Mouse (Mus musculus): ENCODE results near the gene Cpz.
A peak's percentile ranks its signal among the peaks of the same experiment; 100 is the strongest.

Gene Cpz

GRCm38 (mm10) chr5:35541059-35541790 is 15.7 kb upstream of the Cpz start:
- Histone ChIP-seq H3K27me3 (ENCODE audit: control insufficient read depth, insufficient read depth, low read length, poor library complexity, severe bottlenecking) (no peaks in the 10 kb centered on the region), H3K36me3 (ENCODE audit: control insufficient read depth, insufficient read depth, low read length, poor library complexity, severe bottlenecking) (no peaks in the 10 kb centered on the region)
- DNase-seq (ENCODE audit: low read depth, low spot score), result no peak

- Histone ChIP-seq H3K36me3 (ENCODE audit: control insufficient read depth, insufficient read depth, low read length, poor library complexity, severe bottlenecking) (no peaks in the 10 kb centered on the region), H3K27me3 (ENCODE audit: control insufficient read depth, insufficient read depth, low read length, poor library complexity, severe bottlenecking) (no peaks in the 10 kb centered on the region)
- no peak for DNase-seq (ENCODE audit: low read depth, low spot score)
Measured at GRCm38 (mm10) chr5:35540555-35540954, 15.1 kb upstream of the Cpz start.

- no peak for DNase-seq (ENCODE audit: low read depth, low spot score)
- H3K27me3 ChIP-seq (ENCODE audit: control insufficient read depth, insufficient read depth, low read length, poor library complexity, severe bottlenecking), result no peaks in the 10 kb centered on the region
- no peaks in the 10 kb centered on the region for H3K36me3 ChIP-seq (ENCODE audit: control insufficient read depth, insufficient read depth, low read length, poor library complexity, severe bottlenecking)
Measured at GRCm38 (mm10) chr5:35539576-35539975, 14.1 kb upstream of the Cpz start.

DNA sequence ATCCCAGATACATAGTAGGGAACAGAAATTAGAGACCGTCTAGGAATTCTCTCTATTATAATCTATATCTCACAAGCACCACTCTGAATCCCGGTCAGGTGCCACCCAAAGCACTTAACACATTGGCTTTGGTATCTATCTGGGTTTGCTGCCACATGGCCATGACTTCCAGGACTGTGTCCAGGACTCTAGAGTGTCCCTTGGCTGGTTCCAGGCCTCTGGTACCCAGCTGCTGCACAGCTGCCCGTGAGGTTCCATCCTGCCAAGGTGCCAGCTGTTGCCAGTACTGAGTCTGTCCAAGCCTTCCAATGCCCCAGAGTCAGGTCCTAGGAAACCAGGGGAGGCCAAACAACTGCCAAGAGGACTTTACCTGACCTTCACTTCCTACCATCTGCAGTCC is 12.5 kb upstream of the Cpz start:
- DNase-seq (ENCODE audit: low read depth, low spot score), result no peak
- Histone ChIP-seq H3K27me3 (ENCODE audit: control insufficient read depth, insufficient read depth, low read length, poor library complexity, severe bottlenecking) (no peaks in the 10 kb centered on the region), H3K36me3 (ENCODE audit: control insufficient read depth, insufficient read depth, low read length, poor library complexity, severe bottlenecking) (no peaks in the 10 kb centered on the region)

GRCm38 (mm10) chr5:35537474-35537873 is 12.0 kb upstream of the Cpz start:
- DNase-seq (ENCODE audit: low read depth, low spot score), result no peak
- Histone ChIP-seq H3K27me3 (ENCODE audit: control insufficient read depth, insufficient read depth, low read length, poor library complexity, severe bottlenecking) (no peaks in the 10 kb centered on the region), H3K36me3 (ENCODE audit: control insufficient read depth, insufficient read depth, low read length, poor library complexity, severe bottlenecking) (no peaks in the 10 kb centered on the region)

DNA sequence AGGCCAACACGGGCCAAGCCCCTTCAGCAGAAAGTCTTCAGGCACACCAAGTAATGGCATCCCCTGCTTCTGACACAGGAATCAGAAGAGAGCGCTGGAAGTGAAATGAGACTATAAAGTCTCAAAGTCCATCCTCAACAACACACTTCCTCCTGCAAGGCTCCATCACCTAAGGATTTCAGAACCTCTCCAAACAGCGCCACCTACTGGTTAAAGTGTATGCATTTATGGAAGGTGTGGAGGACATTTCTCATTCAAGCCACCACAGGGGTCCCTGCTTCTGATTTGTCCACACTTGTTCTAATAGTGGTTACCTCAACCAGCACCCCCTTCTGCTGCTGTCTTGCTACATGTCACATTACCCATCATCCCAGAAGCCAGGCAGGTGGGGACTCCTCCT is 10.8 kb upstream of the Cpz start:
- no peaks in the 10 kb centered on the region for H3K36me3 ChIP-seq (ENCODE audit: control insufficient read depth, insufficient read depth, low read length, poor library complexity, severe bottlenecking)
- peak; percentile 17 for DNase-seq (ENCODE audit: low read depth, low spot score)
- H3K27me3 ChIP-seq (ENCODE audit: control insufficient read depth, insufficient read depth, low read length, poor library complexity, severe bottlenecking), result no peaks in the 10 kb centered on the region

DNA sequence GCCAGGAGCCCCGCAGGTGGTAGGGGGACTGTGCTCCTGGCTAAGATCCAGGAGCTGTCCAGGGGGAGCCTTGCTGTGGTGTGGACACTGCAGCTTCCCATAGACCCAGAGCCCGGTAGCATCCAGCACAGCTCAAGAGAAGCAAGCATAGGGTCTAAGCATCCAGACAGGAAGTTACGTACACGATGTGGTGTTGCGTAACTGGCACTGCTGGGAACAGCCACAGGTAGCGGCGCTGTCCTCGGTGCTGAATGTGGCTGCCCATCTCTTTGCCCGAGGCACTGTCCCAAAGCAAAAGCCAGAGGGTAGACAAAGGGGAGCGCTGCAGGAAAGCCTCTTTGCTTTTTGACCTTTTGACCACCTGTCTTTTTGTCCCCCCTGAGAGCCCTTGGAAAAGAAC is 6.1 kb upstream of the Cpz start:
- DNase-seq (ENCODE audit: low read depth, low spot score), result peak; percentile 17
- Histone ChIP-seq H3K36me3 (ENCODE audit: control insufficient read depth, insufficient read depth, low read length, poor library complexity, severe bottlenecking) (no peaks in the 10 kb centered on the region), H3K27me3 (ENCODE audit: control insufficient read depth, insufficient read depth, low read length, poor library complexity, severe bottlenecking) (no peaks in the 10 kb centered on the region)

DNA sequence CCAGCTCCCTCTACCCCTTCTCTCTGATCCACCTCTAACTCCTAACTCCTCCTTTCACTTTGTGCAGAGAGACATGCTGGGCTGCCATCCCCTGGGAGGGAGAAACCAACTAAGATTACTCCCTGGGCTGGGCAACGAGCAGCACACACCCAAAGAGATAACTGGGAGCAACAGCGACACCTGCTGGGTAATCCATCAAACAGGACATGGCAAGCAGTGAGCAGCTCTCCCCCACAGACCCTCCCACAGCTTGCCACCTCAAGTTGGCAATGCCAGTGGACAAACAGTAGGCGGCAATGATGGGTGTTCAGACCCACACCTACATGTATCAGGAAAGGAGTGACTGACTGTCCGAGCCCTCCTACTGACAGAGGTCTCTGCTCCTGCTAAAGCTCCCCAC is 4.9 kb upstream of the Cpz start:
- Histone ChIP-seq H3K27me3 (ENCODE audit: control insufficient read depth, insufficient read depth, low read length, poor library complexity, severe bottlenecking) (no peaks in the 10 kb centered on the region), H3K36me3 (ENCODE audit: control insufficient read depth, insufficient read depth, low read length, poor library complexity, severe bottlenecking) (no peaks in the 10 kb centered on the region)
- peak; percentile 53 for DNase-seq (ENCODE audit: low read depth, low spot score)

DNA sequence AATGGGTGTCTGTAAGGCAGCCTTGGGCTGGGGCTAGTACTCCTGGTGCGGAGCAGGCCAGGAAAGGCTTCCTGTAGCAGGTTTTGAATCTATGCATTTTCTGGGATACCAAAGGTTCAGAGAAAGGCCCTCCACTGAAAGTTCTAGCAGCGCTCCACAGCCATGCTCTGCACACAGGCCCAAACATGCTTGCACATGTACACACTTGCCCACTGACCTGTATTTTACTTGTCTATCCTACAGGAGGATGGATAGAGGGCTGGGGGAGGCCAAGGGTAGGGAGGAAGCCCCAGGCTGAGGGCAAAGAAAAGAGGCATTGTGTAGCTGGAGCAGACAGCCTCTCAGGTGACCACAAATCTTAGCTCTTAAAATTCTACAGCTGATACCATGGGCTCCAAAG is 1.1 kb downstream of the Cpz start:
- Histone ChIP-seq H3K36me3 (ENCODE audit: control insufficient read depth, insufficient read depth, low read length, poor library complexity, severe bottlenecking) (no peaks in the 10 kb centered on the region), H3K27me3 (ENCODE audit: control insufficient read depth, insufficient read depth, low read length, poor library complexity, severe bottlenecking) (no peaks in the 10 kb centered on the region)
- no peak for DNase-seq (ENCODE audit: low read depth, low spot score)

DNA sequence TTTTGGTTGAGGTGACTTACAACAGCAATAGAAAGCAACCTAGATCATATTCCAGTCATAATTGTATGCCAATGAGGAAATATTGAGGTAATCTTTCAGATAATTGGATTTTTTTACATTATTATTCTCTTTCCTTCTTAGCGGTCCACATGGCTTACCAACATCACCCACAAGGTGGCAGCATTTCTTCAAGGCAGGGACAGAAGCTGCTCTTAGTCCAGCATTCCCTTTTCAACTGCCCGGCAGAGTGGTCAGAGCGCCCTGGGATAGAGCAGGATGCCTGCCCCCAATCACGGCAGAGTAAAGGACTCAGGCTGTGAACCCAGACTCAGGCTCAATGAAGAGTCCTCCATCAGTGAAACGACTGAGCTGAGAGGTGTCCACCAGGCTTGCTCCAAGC is 1.8 kb downstream of the Cpz start:
- peak; percentile 48 for DNase-seq (ENCODE audit: low read depth, low spot score)
- Histone ChIP-seq H3K27me3 (ENCODE audit: control insufficient read depth, insufficient read depth, low read length, poor library complexity, severe bottlenecking) (no peaks in the 10 kb centered on the region), H3K36me3 (ENCODE audit: control insufficient read depth, insufficient read depth, low read length, poor library complexity, severe bottlenecking) (no peaks in the 10 kb centered on the region)

DNA sequence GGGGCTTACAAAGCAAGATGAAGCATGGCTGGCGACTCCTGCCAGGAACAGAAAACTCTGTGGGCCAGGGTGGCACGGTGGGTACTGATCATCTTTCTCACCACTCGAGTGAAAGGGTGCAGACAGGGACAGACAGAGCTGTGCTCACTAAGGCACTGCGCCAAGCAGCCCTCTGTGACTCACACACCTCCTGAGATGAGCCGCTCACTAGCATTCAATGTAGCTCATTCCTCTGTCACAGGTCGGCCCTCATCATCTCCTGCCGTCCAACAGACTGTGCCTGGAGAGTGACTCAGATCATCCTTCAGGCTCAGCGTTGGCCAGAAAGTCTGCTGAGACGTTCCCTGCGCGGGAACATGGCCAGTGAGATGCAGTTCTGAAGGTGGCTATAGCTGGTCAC is 8.7 kb downstream of the Cpz start:
- H3K27me3 ChIP-seq (ENCODE audit: control insufficient read depth, insufficient read depth, low read length, poor library complexity, severe bottlenecking), result no peaks in the 10 kb centered on the region
- no peak for DNase-seq (ENCODE audit: low read depth, low spot score)

DNA sequence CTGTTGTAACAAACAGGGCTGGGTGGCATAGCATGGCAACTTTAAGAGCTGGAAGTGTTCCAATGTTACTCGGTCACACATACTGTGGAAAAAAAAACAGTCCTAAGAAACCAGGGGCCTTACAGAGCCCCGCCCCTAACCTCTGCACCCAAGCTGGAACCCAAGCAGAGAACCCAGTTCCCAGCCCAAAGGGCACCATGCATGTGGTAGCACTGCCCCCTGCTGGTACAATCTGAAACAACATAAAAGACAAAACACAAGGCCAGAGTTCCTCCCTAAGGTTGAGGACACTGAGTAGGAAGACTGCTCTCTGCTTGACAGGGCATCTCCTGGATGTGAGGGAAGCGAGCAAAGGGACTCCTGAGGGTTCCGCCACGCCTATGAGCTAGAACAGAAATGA is 14.9 kb downstream of the Cpz start:
- Histone ChIP-seq H3K27me3 (ENCODE audit: control insufficient read depth, insufficient read depth, low read length, poor library complexity, severe bottlenecking) (no peaks in the 10 kb centered on the region), H3K36me3 (ENCODE audit: control insufficient read depth, insufficient read depth, low read length, poor library complexity, severe bottlenecking) (no peaks in the 10 kb centered on the region)
- DNase-seq (ENCODE audit: low read depth, low spot score), result peak; percentile 51

More for the DNA sequence above, 8.7 kb downstream of the Cpz start:
- H3K36me3 ChIP-seq (ENCODE audit: control insufficient read depth, insufficient read depth, low read length, poor library complexity, severe bottlenecking), result no peaks in the 10 kb centered on the region

GRCm38 (mm10) chr5:35505016-35505415 is 20.5 kb downstream of the Cpz start:
- DNase-seq (ENCODE audit: low read depth, low spot score), result no peak
- Histone ChIP-seq H3K36me3 (ENCODE audit: control insufficient read depth, insufficient read depth, low read length, poor library complexity, severe bottlenecking) (no peaks in the 10 kb centered on the region), H3K27me3 (ENCODE audit: control insufficient read depth, insufficient read depth, low read length, poor library complexity, severe bottlenecking) (no peaks in the 10 kb centered on the region)

GRCm38 (mm10) chr5:35497344-35497743 is 28.2 kb downstream of the Cpz start:
- no peak for DNase-seq (ENCODE audit: low read depth, low spot score)
- no peaks in the 10 kb centered on the region for H3K36me3 ChIP-seq (ENCODE audit: control insufficient read depth, insufficient read depth, low read length, poor library complexity, severe bottlenecking)
- H3K27me3 ChIP-seq (ENCODE audit: control insufficient read depth, insufficient read depth, low read length, poor library complexity, severe bottlenecking), result no peaks in the 10 kb centered on the region

- H3K36me3 ChIP-seq (ENCODE audit: control insufficient read depth, insufficient read depth, low read length, poor library complexity, severe bottlenecking), result no peaks in the 10 kb centered on the region
- no peak for DNase-seq (ENCODE audit: low read depth, low spot score)
- H3K27me3 ChIP-seq (ENCODE audit: control insufficient read depth, insufficient read depth, low read length, poor library complexity, severe bottlenecking), result no peaks in the 10 kb centered on the region
Measured at GRCm38 (mm10) chr5:35495989-35496388, 29.5 kb downstream of the Cpz start.

GRCm38 (mm10) chr5:35494773-35495390 is 30.6 kb downstream of the Cpz start:
- no peaks in the 10 kb centered on the region for H3K27me3 ChIP-seq (ENCODE audit: control insufficient read depth, insufficient read depth, low read length, poor library complexity, severe bottlenecking)
- no peak for DNase-seq (ENCODE audit: low read depth, low spot score)
- H3K36me3 ChIP-seq (ENCODE audit: control insufficient read depth, insufficient read depth, low read length, poor library complexity, severe bottlenecking), result no peaks in the 10 kb centered on the region

Measured in splenic B cell, adult 2 months (primary cell).